ENCODE assay signal across 9 mouse cellular contexts in genomic region chr9:92147555-92148248, GRCm38 (mm10). TPM values are rescaled to one million over a fixed set of nuclear protein-coding genes. Genes with fewer than 3 reads are reported as not detected.
DNase-seq lines count a peak whose midpoint lies in the region; ATAC-seq lines count a peak whose summit lies in the region.
"Had no signal": no experiment of that assay in that cellular context is flagged by ENCODE, and none has a peak within 500 bp of the region (broad histone marks: within the 10 kb centered on the region; RNA-seq: fewer than 3 reads in every experiment).

No protein-coding gene starts in this region.

- H3K4me1 ChIP-seq in kidney, embryonic 14.5 days (ENCODE audit: control insufficient read depth, insufficient read depth, low read length), result no peaks in the 10 kb centered on the region

- no peaks in the 10 kb centered on the region for H3K9me3 ChIP-seq in kidney, embryonic 14.5 days (ENCODE audit: control insufficient read depth, low read length)

- DNase-seq in kidney, adult 11 months, result no peak
- peak; percentile 14 for DNase-seq in MEL-GATA-1-ER (ENCODE audit: extremely low read depth, low read depth)
- peak; percentile 66 for DNase-seq in embryo, embryonic 11 days
- DNase-seq in kidney, postnatal 14 days, result peak; percentile 38
- no peak for DNase-seq in spleen, adult 12 weeks (ENCODE audit: low spot score)
- DNase-seq in layer of hippocampus, adult 9-11 months, result no peak

- no peaks in the 10 kb centered on the region for H3K27me3 ChIP-seq in kidney, embryonic 14.5 days (ENCODE audit: control insufficient read depth, insufficient read depth, low read length)

- WGBS in kidney, embryonic 14.5 days, result 21% methylated on average over 7 of the region's 7 CpGs

- H3K4me3 ChIP-seq in kidney, embryonic 14.5 days (ENCODE audit: low read length), result no peak overlapping the region

- H3K9ac ChIP-seq in kidney, embryonic 14.5 days (ENCODE audit: low read depth, low read length), result no peak overlapping the region

- ATAC-seq in kidney, embryonic 14.5 days (ENCODE audit: low FRiP score, low TSS enrichment), result peak; percentile 79; the same call in 1 of the 2 replicates
- ATAC-seq in neutrophil, adult 5-6 weeks (ENCODE audit: extremely low read depth, insufficient number of reproducible peaks, low FRiP score, poor library complexity, severe bottlenecking), result 0 out of 2 replicates have a peak, but pooled peaks have one; percentile 23

- H3K4me2 ChIP-seq in kidney, embryonic 14.5 days (replicated peaks; ENCODE audit: low read depth, low read length), result no peak overlapping the region

- no peaks in the 10 kb centered on the region for H3K36me3 ChIP-seq in kidney, embryonic 14.5 days (ENCODE audit: control insufficient read depth, insufficient read depth, low read length)

- no peak overlapping the region for H3K27ac ChIP-seq in kidney, embryonic 14.5 days (ENCODE audit: low read depth, low read length)

RNA-seq across cellular contexts. Expression of gene Plscr5, which starts 45.0 kb away (rescaled TPM):
- not detected in 2 replicates for polyA plus RNA-seq in kidney, embryonic 14.5 days (2014; fragmentation: Nextera tagmentation; extraction: Ambion mirVana)
- total RNA-seq in neutrophil, adult 5-6 weeks (2017), result not detected in 2 replicates
- polyA plus RNA-seq: limb, embryonic 11.5 days had no signal

Comparison
In these comparisons a context has a peak if more than half of its experiments do, and no peak if none do; other contexts are left out.
1. DNase-seq: peak in MEL-GATA-1-ER (single experiment), embryo, embryonic 11 days (single experiment) and kidney, postnatal 14 days (single experiment); none in kidney, adult 11 months (single experiment), spleen, adult 12 weeks (single experiment) and layer of hippocampus, adult 9-11 months (single experiment).